Comparison of ENCODE assay signal across 12 mouse cellular contexts in genomic region chr15:8459979-8460378, GRCm38 (mm10). TPM values are rescaled to one million over a fixed set of nuclear protein-coding genes. Genes with fewer than 3 reads are reported as not detected.
"Had no signal": no experiment of that assay in that cellular context is flagged by ENCODE, and none has a peak within 500 bp of the region (broad histone marks: within the 10 kb centered on the region; RNA-seq: fewer than 3 reads in every experiment).

No protein-coding gene starts in this region.

- ATAC-seq: midbrain, embryonic 16.5 days had no signal

- DNase-seq: lung, adult 18-20 months; lung, embryonic 14.5 days; lung, postnatal 10 days; lung, postnatal 4 days; midbrain, embryonic 14.5 days; right cerebral cortex, postnatal 14 days; thymus, adult 18-20 months; thymus, postnatal 25 days; thymus, postnatal 4 days had no signal

RNA-seq across cellular contexts. Expression of gene Gm2310, which starts 59.8 kb away (rescaled TPM):
- total RNA-seq: megakaryocyte-erythroid progenitor cell, adult 5-6 weeks; neutrophil, adult 5-6 weeks had no signal
